Mouse (Mus musculus): Measurements from ENCODE around the gene Trib2.

The Trib2 gene

DNA sequence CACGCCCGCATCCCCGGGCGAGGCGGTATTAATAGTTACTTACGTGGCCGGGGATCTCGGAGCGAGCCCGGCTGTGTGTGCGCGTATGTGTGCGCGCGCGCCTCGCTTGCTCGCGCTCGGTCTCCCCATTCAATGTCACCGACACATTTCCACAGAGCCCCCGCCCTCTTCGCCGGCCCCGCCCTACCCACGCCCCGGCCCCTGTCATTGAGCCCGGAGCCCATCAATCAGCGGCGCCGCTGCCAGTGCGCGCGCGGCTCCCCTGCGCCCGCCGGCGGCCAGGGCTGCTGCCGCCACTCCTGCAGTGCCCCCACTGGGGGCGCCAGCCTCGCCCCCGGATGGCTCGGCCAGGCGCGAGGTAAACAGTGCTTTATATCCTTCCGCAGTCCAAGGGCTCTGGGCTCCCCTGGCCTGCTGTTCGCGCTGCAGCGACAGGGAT, at the start of gene Trib2:
TSS of gene Trib2 (minus strand) at position 183 of the 439 bp plus-strand sequence.
- peak; percentile 89 for DNase-seq (ENCODE audit: low spot score in 2 of 2)

DNA sequence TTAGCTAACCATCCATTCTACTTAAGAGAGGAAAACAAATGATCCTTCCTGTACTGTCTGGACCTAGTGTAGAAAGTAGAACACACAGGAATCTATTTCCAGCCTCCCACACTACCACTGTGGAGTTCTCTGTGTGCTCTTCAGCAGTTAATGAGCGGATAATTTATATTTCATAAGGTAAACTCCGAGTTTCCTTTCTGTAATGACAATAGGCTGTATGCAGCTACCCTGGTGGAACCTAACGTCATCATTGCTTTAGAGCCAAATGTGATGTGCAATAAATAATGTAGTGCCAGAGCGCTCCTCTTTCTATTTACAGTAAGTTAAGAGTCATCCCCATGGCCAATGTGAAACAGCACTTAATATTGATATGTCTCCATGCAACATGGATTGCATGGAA, 41.3 kb upstream of the Trib2 start:
- DNase-seq (ENCODE audit: low spot score in 2 of 2), result no peak

DNA sequence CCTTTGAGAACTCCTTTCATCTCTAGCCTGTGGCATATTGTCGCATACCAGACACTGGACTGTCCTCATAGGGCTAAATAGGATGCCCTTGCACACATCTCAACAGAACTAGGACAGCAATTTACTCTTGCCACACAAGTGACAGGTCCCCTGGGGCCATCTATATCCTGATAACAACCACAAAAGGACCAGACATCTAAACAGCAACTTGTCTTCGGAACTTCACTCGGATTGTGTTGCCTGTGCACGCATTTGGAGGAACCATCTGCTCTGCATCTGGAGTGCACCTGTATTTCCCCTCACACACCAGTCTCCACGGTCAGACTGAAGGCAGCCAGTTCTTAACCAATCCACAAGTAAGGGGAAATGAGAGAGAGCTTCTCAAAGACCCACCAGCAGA, 39.2 kb upstream of the Trib2 start:
- DNase-seq (ENCODE audit: low spot score in 2 of 2), result no peak

DNA sequence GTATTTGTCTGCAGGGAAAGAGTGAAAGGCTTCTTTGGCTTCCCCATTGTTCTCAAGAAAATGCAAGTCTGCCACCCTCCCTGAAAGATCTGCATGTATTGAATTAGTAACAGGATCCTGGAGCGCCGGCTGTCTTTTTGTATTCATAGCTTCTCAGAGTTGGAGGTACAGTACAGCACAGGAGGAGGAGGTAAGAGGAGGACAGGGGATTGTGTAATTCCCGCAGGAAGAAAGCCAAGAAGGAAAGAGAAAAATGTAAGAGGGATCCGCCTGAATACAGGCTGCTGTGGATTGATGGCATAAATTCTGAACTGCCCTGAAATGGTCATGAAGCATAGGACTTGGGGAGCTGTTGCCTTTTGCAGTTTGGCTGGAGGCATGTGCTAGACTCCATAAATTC, 36.1 kb upstream of the Trib2 start:
- no peak for DNase-seq (ENCODE audit: low spot score in 2 of 2)

DNA sequence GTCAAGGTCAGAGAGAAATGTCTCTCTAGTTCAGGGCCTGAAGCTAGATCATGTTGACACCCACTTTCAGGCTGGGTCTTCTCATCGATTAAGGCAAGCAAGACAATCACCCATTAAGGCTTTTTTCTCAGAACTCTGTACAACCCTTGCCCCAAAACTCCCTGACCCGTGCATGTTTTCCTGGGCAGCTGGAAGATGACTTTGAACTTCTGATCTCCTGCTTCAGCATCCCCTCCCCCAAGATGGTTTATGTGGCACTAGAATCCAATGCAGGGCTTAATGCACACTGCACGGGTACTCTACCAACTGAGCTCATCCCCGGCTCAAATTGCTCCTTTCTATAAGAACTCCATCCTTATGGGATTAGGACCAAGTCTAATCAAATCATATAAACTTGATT, 35.3 kb upstream of the Trib2 start:
- DNase-seq (ENCODE audit: low spot score in 2 of 2), result no peak

DNA sequence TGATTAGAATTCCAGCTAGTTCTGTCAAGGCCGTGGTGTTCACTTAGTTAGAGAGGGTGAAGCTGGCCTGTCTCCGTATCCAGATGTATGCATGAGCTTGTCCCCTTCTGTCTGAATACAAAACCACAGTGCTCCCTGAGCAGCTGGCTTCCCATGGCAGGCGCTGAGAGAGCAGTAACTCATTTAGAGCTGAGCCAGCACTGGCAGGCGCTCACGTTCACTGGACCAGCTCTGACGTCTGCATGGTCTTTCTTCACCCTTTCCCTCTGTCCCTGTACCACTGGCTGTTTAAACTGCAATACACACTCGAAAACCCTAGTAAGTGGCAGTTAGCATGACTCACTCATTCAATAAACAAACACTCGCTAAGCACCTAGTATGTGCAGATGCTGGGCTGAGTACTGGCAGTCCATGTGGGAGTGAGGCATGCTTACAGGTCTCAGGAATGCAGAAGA, 33.7 kb upstream of the Trib2 start:
- DNase-seq (ENCODE audit: low spot score in 2 of 2), result no peak

DNA sequence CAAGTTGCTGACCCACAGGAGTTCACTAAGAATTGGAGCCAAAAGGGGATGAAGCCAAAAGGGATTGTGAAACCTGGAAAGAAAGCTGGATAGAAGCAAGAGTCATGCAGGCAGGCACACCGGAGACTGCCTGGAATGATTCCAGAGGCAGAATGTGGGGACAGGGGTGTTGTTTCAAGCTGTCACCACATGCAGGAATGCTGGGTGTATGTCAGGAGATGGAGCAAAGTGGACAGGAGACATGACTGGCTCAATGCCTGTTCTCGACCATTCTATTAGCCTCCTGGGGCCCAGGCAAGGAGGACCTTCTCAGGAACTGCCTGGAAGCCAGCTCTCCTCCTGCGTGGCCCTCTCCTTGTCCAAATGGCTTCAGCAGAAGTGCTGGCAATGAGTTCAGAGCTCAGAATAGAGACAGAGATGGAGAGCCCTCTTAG, 33.2 kb upstream of the Trib2 start:
- no peak for DNase-seq (ENCODE audit: low spot score in 2 of 2)

DNA sequence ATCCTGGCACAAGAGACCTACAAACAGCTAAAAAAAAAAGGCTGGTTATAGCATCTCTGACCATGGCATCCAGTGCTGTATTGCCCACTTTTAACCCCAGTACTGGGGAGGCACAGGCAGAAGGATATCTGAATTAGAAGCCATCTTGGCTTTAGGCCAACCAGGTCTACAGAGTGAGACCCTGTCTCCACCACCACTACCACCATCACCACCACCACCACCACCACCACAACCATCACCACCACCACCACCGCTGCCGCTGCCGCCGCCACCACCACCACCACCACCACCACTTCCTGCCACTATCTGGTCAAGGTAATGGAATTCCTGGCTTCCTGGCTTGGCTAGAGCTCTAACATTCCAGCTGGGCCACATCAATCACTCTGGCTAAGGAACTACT, 31.7 kb upstream of the Trib2 start:
- no peak for DNase-seq (ENCODE audit: low spot score in 2 of 2)

DNA sequence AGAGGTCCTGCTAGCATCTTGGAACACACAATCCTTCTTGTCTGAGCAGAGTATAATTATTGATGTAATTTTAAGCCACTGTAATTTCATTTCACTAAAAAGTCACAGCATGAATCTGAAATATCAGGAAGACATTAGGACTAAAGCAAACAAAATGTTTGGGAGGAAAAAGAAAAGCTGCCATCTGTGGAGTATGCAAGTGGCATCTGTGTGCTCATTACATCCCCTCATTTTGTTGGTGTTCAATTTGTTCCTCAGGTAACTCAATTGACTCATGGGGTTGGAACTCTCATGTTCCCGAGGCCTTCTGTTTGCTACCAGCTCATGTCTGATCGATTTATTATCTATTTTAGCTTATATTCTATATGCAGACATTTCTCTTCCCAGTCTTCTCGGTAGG, 28.0 kb upstream of the Trib2 start:
- DNase-seq (ENCODE audit: low spot score in 2 of 2), result no peak

DNA sequence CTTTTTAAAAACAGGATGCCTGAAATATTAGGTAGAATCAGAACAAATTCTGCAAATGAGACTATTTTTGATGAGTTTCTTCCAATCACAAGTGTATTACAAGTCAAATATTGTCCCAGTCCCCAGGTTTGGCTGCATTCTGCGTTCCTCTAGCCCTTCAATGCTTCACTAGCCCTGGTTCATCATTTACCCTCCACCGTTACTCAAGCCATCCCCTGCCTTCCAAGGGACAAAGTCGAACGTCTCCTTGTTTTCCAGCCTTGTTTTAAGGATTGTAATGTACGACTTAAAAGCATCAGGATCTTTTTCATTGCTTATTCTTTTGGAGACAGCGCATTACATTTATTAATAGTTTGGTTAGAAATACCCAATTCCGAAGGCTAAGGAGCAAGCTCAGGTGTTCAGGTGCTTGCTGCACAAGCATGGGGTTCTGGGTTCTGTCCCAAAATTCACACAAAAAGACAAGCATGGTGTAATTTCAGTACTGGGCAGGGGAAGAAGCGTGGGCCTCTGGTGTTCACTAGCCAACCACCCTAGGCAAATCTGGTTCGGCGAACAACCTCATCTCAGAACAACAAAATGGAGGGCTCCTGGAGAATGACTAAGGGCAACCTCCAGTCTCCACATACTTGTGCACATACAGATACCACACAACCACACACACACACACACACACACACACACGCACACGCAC, 24.3 kb upstream of the Trib2 start:
- no peak for DNase-seq (ENCODE audit: low spot score in 2 of 2)

DNA sequence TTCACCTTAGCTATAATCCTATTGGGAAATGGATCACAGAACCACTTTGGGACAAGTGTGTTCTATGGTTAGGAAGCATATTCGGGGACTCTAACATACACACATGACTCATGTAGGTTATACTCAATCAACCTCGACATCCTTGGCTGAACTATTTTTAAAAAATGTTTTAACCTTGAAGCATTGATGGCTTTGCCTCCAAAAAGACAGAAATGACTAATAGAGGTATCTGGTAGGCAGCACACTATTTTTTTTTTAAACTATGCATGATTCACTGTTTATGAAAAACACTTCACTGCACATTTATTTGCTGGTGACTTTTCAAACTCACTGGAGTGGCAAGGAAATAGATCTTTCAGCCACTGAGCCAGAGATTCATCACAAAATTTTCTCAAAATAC, 21.5 kb upstream of the Trib2 start:
- DNase-seq (ENCODE audit: low spot score in 2 of 2), result no peak

DNA sequence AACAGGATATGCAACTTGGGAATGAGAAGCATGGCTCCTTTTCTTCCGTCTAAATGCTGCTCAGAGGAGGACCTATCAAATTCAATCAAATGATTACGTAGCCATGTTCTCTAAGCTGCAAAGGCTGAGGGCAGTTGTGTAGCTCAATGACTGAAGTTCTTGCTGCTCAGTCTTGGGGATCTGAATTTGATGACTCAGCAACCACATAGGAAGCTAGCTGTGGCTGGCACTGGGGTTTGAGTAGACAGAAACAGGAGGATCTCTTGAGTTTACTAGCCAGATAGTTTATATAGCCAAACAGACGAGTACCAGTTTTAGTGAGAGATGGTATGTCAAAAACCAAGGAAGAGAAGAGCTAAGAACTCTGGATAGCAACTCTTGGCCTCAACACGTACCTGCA, 20.8 kb upstream of the Trib2 start:
- no peak for DNase-seq (ENCODE audit: low spot score in 2 of 2)

DNA sequence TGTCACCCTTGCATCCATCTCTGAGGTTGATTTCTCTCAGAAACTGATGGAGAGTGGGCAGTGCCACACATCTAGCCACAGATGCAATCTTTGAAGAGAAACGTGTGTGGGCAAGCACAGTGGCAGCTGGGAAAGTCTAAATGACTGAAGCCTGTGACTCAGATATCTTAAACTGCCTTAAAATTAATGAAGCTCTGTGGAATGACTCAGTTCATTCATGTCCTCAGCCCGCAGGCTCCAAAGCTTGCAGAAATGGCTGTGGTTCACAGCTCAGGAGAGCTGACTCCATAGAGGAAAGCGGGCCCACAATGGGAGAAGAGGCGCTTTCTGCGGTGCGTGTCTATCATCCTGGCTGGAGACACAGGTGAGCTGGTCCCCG, 15.9 kb upstream of the Trib2 start:
- DNase-seq (ENCODE audit: low spot score in 2 of 2), result no peak

DNA sequence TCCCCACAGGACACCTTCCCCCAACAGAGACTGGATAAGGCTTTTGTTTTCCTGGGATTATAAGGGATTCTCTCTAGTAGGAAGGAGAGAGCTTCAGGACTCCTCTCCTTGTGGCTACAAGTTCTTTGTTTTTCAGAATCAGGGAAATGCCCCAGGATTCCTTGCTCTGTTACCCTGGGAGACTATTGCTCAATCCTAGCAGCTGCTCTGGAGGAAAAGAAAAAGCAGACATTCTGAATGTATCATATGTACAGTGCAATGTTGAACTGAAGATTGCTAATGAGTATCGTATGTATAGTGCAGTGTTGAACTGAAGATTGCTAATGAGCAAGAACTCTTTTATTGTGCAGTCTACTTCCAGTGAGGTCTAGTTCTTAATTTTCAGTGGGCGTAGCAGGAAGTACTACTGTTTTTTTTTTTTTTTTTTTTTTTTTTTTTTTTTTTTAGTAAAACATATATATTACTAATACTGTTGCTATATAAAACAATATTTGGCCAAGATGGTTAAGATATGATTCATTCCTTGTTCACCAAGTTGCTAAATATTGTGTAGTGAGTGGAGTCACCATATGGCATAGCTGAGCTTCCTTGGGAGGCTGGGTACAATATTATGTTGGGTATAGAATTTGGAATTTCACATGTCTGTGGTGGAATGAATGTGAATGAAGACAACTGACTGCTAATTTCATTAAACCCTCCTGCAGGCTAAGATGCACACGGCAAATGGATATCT, 15.4 kb upstream of the Trib2 start:
- DNase-seq (ENCODE audit: low spot score in 2 of 2), result no peak

DNA sequence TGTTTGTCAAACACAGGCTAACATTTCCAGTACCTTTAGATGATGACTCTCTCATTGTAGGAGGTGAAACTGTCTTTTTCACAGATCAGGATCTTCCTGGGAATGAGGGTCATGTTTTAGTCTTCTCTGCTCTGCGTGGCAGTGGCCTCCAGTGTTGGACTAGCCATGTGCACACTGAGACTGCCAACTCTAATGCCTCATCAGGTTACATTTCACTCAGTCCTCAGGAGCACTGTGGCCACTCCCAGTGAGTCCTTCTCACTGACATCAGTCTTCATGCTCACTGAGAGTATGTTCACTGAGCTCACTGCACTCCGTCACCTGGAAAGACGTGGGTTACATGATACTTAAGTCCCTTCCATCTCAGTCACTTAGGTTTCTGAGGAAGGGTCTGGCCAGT, 14.0 kb upstream of the Trib2 start:
- no peak for DNase-seq (ENCODE audit: low spot score in 2 of 2)

DNA sequence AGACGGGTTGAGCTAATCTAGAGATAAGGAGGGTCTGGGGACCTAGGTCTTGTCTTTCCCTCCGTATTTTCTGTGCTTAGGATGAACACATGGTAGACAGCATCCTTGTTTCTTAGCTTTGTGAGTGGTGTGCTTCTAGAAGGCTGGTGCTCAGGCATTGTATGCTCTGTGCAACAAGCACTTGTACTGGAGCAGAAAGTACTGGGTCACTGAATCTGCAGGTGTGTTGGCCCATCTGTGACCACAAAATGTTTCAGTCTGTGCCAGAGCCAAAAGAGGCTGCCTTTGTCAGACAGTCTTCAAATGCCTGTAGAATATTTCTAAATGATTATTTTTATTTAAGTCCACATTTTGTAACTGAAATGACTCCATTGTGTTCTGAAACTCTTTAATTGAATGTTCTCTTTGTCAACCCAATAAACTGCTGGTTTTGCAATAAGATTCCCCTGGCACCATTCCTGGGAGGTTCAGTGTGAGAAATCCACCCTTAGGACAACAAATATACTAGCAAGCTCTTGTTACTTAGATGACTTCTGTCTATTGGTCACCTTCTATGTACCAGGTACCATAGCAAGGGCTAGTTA, 12.2 kb upstream of the Trib2 start:
- DNase-seq (ENCODE audit: low spot score in 2 of 2), result no peak

DNA sequence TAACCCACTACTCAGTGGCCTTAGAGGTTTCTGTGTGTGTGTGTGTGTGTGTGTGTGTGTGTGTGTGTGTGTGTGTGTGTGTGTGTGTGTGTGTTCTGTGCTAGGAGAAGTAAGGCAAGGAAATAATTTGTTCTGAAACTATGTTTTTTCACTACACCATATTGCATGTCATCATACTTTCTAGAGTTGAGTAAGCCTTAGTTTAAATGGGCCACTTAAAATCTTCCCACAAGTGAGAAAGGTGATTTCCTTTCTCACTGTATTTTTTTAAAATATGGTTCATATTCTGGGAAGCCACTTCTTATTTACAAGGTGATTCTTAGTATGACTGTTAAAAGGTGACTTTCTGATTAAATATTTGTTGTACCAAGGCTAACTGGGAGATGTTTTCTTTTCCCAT, 4.3 kb upstream of the Trib2 start:
- no peak for DNase-seq (ENCODE audit: low spot score in 2 of 2)

DNA sequence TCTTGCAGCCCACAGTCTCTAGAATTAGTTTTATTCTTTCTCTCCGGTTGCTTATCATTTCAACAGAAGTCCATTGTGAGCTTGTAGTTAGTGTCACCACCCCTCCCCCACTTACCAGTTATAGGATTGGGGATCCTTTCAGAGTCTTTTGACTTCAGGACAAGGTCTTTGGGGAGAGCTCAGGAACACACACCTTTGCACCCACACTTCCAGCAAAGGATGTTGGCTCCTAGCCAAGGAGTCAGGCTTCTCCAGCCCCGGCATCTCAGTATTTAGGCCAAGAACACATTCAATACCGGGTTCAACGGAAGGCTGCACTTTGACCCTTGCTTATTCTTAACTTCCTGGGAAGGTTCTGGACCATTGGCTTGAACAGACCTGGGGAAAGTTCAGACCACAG, 643 bp upstream of the Trib2 start:
- DNase-seq (ENCODE audit: low spot score in 2 of 2), result peak in 1 of 2 experiments; percentile 33

DNA sequence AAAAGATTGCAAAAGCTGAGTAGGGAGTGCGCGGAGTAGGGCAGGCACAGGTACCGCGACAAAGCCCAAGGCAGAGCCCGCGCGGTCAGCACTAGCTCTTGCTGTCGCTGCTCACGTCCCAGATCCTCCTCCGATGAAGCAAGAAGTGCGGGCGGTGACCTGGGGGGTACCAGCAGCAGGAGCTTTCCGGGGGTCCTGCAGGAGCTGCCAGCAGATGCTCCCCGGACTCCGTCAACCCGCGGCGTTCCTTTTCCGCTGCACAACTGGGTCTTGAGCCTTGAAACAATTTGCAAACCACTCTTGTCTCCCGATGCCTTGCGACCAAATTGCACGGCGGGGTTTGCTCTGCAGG, 492 bp downstream of the Trib2 start:
- DNase-seq (ENCODE audit: low spot score in 2 of 2), result peak in 1 of 2 experiments; percentile 63

DNA sequence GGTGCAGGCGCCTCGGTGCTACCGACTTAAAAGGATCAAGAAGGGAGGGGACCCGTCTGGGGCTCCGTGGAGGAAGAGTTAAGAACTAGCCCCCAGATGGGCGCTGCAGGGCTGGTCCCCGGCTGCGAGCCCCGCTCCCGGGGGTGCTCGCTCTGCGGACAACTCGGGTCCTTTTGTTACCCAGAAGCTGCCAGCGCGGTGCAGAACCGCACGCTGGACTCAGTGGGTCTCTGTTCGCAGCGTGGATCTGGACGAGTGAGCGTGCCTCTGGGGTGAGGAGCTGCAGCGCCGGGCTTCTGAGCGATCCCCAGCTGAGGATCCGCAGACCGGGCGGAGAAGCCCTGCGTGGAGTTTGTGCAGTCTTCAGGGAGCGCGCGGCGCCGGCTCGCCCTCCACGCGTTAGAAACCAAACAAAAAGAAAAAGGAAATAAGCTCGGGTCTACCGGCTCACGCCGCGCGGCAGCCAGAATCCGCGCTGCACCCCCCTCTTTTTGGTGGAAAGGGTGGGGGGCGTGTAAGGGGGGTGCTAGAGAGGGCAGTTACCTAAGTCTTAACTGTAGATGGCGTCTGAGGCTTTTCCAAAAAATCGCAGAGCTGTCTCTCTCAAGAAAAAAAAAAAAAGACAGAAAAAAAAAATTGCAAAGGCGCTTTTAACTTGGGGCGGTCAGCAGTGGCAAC, 1.0 kb downstream of the Trib2 start:
- peak; percentile 57 to 71 for DNase-seq (ENCODE audit: low spot score in 2 of 2)

DNA sequence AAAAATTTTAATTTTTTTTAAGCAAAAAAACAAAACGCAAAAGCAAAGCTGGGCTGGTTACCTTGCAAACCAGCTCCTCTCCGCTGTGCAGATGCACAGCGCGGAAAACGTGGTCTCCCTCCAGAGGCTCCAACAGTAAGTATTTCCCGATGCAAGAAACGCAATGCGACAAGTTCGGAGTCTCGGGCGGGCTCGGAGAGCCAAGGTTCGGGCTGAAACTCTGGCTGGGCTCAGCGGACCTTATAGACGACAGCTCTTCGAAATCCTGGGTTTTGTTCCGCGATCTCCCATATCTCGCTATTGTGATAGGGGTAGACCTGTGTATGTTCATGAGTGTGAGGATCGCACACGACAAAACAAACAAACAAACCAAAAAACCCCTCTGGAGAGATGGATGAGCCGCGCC, 1.5 kb downstream of the Trib2 start:
- DNase-seq (ENCODE audit: low spot score in 2 of 2), result peak in 1 of 2 experiments; percentile 39

DNA sequence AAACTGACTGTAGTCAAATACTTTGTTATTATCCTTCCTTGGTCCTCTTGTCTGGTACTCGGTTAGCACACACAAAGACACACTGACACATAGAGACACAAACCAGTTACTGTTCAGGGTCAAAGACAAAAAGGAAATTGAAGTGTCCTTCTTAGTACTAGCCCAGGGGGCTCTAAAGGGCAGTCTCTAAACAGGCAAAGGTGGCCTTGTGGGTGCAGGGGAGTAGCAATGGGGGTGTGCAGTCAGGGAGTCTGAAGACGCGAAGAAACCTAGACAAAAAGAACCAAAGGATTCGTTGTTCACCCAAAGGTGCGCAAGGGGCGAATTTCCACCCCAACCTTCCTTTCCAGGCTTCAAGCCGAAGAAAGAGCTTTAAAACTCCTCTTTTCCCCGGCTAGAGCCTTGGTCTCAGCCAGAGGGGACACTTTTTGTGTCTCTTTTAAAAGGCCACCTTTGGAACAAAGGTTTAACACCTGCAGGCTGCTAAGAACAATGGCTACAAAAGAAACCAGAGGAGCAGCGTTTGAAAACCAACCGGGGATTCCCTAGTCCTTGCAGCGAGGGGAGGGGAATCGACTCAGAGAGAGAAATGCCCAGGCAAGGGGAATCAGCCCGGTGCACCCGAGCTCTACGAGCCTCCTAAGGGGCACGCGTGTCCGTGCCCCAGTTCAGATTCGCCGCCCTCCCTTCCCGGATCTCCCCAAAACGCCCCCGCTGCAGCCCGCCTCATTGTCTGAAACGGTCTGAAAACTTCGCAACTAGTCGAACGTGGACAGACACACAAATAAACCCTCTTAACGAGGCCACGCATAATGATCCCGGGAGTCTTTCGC, 2.3 kb downstream of the Trib2 start:
- peak in 1 of 2 experiments; percentile 49 for DNase-seq (ENCODE audit: low spot score in 2 of 2)

Measured in frontal cortex, postnatal 10 days (tissue).